ENCODE assay signal across 8 mouse cellular contexts in the genomic region with DNA sequence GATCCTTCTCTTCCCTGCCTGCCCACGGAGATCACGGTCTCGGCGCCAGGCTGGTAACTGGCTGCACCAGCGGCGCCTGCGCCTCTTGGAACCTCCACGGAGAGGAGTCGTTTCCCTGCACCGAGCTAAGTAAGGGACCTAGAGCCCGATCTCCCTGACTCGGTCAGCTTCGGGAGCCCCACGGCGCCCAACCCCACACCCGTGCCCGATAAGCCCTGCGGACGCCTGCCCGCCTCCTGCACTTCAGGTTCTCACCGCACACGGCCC. TPM values are rescaled to one million over a fixed set of nuclear protein-coding genes. Genes with fewer than 3 reads are reported as not detected.
DNase-seq lines count a peak whose midpoint lies in the region; ATAC-seq and TF ChIP-seq lines count a peak whose summit lies in the region.

No protein-coding gene starts in this region.

- ATAC-seq in lung, embryonic 14.5 days (ENCODE audit: insufficient read depth) = no peak
- ATAC-seq in intestine, postnatal 0 days = peak; percentile 23; the same call in 1 of the 2 replicates
- ATAC-seq in neural tube, embryonic 15.5 days (ENCODE audit: low FRiP score) = peak; percentile 21

- peak overlapping the region; percentile 82 for H3K9ac ChIP-seq in lung, embryonic 14.5 days
- peak overlapping the region; percentile 76 for H3K9ac ChIP-seq in intestine, postnatal 0 days (ENCODE audit: low read depth, low read length)
- H3K9ac ChIP-seq in neural tube, embryonic 15.5 days (replicated peaks) = peak overlapping the region; percentile 87

- TF ChIP-seq CTCF in lung, embryonic 14.5 days (IDR thresholded peaks at IDR 0.05; ENCODE audit: low read depth) = no peak
- TF ChIP-seq CTCF in embryonic fibroblast, embryonic 13.5 days (IDR thresholded peaks at IDR 0.05; ENCODE audit: borderline replicate concordance, insufficient read depth, low read length) = no peak
- no peak for TF ChIP-seq CTCF in intestine, postnatal 0 days (IDR thresholded peaks at IDR 0.05; ENCODE audit: low read depth)

- H3K27ac ChIP-seq in lung, embryonic 14.5 days (ENCODE audit: low read depth) = peak overlapping the region; percentile 84
- 0 out of 2 replicates have a peak overlapping the region, but pooled peaks have one; percentile 21 for H3K27ac ChIP-seq in embryonic fibroblast, embryonic 13.5 days (ENCODE audit: insufficient read depth, low read length)
- H3K27ac ChIP-seq in intestine, postnatal 0 days (ENCODE audit: low read depth, low read length) = peak overlapping the region; percentile 87
- H3K27ac ChIP-seq in neural tube, embryonic 15.5 days (replicated peaks) = peak overlapping the region; percentile 90

- WGBS in lung, embryonic 14.5 days = under 1% methylated on average over 22 of the region's 22 CpGs
- under 1% methylated on average over 22 of the region's 22 CpGs for WGBS in intestine, postnatal 0 days
- WGBS in neural tube, embryonic 15.5 days = under 1% methylated on average over 20 of the region's 22 CpGs

- peaks cover 4% of the 10 kb centered on the region; the same call in 1 of the 2 replicates for H3K4me1 ChIP-seq in lung, embryonic 14.5 days (ENCODE audit: insufficient read depth)
- no peaks in the 10 kb centered on the region for H3K4me1 ChIP-seq in embryonic fibroblast, embryonic 13.5 days (ENCODE audit: control insufficient read depth, insufficient read depth, low read length)
- peaks cover 6% of the 10 kb centered on the region; the same call in 1 of the 2 replicates for H3K4me1 ChIP-seq in intestine, postnatal 0 days (replicated peaks; ENCODE audit: control insufficient read depth, insufficient read depth, low read length)
- peaks cover 38% of the 10 kb centered on the region for H3K4me1 ChIP-seq in neural tube, embryonic 15.5 days

- no peaks in the 10 kb centered on the region for H3K9me3 ChIP-seq in lung, embryonic 14.5 days (ENCODE audit: low read depth, low read length)
- no peaks in the 10 kb centered on the region for H3K9me3 ChIP-seq in intestine, postnatal 0 days (ENCODE audit: control insufficient read depth)
- H3K9me3 ChIP-seq in neural tube, embryonic 15.5 days (replicated peaks) = no peaks in the 10 kb centered on the region

- peak overlapping the region; percentile 88 for H3K4me3 ChIP-seq in lung, embryonic 14.5 days (ENCODE audit: low read depth, low read length)
- H3K4me3 ChIP-seq in embryonic fibroblast, embryonic 13.5 days (ENCODE audit: insufficient read depth, low read length) = peak overlapping the region; percentile 83
- peak overlapping the region; percentile 93 for H3K4me3 ChIP-seq in intestine, postnatal 0 days (ENCODE audit: low read depth, low read length)
- peak overlapping the region; percentile 84 for H3K4me3 ChIP-seq in neural tube, embryonic 15.5 days (replicated peaks)

- H3K27me3 ChIP-seq in lung, embryonic 14.5 days (ENCODE audit: insufficient read depth, low read length) = no peaks in the 10 kb centered on the region
- H3K27me3 ChIP-seq in intestine, postnatal 0 days (replicated peaks; ENCODE audit: control insufficient read depth, insufficient read depth, low read length) = no peaks in the 10 kb centered on the region
- H3K27me3 ChIP-seq in neural tube, embryonic 15.5 days (replicated peaks) = no peaks in the 10 kb centered on the region

- no peak for DNase-seq in lung, embryonic 14.5 days
- no peak for DNase-seq in lung, adult 18-20 months
- DNase-seq in embryo, embryonic 9.5 days (ENCODE audit: extremely low spot score) = no peak
- no peak for DNase-seq in urinary bladder, postnatal 36 days (ENCODE audit: low spot score in 2 of 2)
- no peak for DNase-seq in ovary, postnatal 36 days (ENCODE audit: low spot score)

- no peak for TF ChIP-seq POLR2A in embryonic fibroblast, embryonic 13.5 days (IDR thresholded peaks at IDR 0.05; ENCODE audit: low read depth, low read length)

- peak overlapping the region; percentile 93 for H3K4me2 ChIP-seq in lung, embryonic 14.5 days
- H3K4me2 ChIP-seq in intestine, postnatal 0 days (replicated peaks; ENCODE audit: low read depth) = peak overlapping the region; percentile 78
- H3K4me2 ChIP-seq in neural tube, embryonic 15.5 days = peak overlapping the region; percentile 82

- H3K36me3 ChIP-seq in lung, embryonic 14.5 days (ENCODE audit: insufficient read depth) = peaks cover 27% of the 10 kb centered on the region
- peaks cover 28% of the 10 kb centered on the region for H3K36me3 ChIP-seq in intestine, postnatal 0 days (ENCODE audit: control insufficient read depth, insufficient read depth)
- peaks cover 51% of the 10 kb centered on the region for H3K36me3 ChIP-seq in neural tube, embryonic 15.5 days

RNA-seq across cellular contexts. Expression of a gene that starts 0.3 kb away (rescaled TPM):
- polyA plus RNA-seq in lung, embryonic 14.5 days (2014; fragmentation: Nextera tagmentation; extraction: Ambion mirVana) = 29.5 and 34.7 TPM in 2 replicates
- 4.9 and 5.3 TPM in 2 replicates for polyA plus RNA-seq in embryonic fibroblast, embryonic 13.5 days (2011; ENCODE audit: insufficient read length, low read depth, missing spikeins)
- 22.7 and 23.9 TPM in 2 replicates for polyA plus RNA-seq in intestine, postnatal 0 days (2015; fragmentation: Nextera tagmentation; extraction: Ambion mirVana)
- 42.4 and 45.4 TPM in 2 replicates for polyA plus RNA-seq in neural tube, embryonic 15.5 days (2015; fragmentation: Nextera tagmentation; extraction: Ambion mirVana)

RNA-seq across cellular contexts. Expression of a gene that starts 33.4 kb away (rescaled TPM):
- 52.0 and 56.7 TPM in 2 replicates for polyA plus RNA-seq in lung, embryonic 14.5 days (2014; fragmentation: Nextera tagmentation; extraction: Ambion mirVana)
- 9.3 and 13.9 TPM in 2 replicates for polyA plus RNA-seq in embryonic fibroblast, embryonic 13.5 days (2011; ENCODE audit: insufficient read length, low read depth, missing spikeins)
- polyA plus RNA-seq in intestine, postnatal 0 days (2015; fragmentation: Nextera tagmentation; extraction: Ambion mirVana) = 36.3 and 39.2 TPM in 2 replicates
- polyA plus RNA-seq in neural tube, embryonic 15.5 days (2015; fragmentation: Nextera tagmentation; extraction: Ambion mirVana) = 504 and 640 TPM in 2 replicates

RNA-seq across cellular contexts. Expression of a gene that starts 57.1 kb away (rescaled TPM):
- 153 and 164 TPM in 2 replicates for polyA plus RNA-seq in lung, embryonic 14.5 days (2014; fragmentation: Nextera tagmentation; extraction: Ambion mirVana)
- polyA plus RNA-seq in embryonic fibroblast, embryonic 13.5 days (2011; ENCODE audit: insufficient read length, low read depth, missing spikeins) = 31.6 and 42.3 TPM in 2 replicates
- 32.9 and 33.1 TPM in 2 replicates for polyA plus RNA-seq in intestine, postnatal 0 days (2015; fragmentation: Nextera tagmentation; extraction: Ambion mirVana)
- 20.5 and 52.5 TPM in 2 replicates for polyA plus RNA-seq in neural tube, embryonic 15.5 days (2015; fragmentation: Nextera tagmentation; extraction: Ambion mirVana)

Comparison
In these comparisons a context has a peak if more than half of its experiments do, and no peak if none do; other contexts are left out.
1. H3K27ac ChIP-seq: peak in every context shown above with its lines; median percentile 90 in neural tube, embryonic 15.5 days; 87 in intestine, postnatal 0 days; 84 in lung, embryonic 14.5 days; 21 in embryonic fibroblast, embryonic 13.5 days.